Mouse (Mus musculus): ENCODE measurements around the gene Cyp2a12.
"Not testable (repeated sequence)": the region's sequence is repeated elsewhere in the genome, so short reads cannot be mapped to it uniquely, and the experiment has no call there.

Gene Cyp2a12

DNA sequence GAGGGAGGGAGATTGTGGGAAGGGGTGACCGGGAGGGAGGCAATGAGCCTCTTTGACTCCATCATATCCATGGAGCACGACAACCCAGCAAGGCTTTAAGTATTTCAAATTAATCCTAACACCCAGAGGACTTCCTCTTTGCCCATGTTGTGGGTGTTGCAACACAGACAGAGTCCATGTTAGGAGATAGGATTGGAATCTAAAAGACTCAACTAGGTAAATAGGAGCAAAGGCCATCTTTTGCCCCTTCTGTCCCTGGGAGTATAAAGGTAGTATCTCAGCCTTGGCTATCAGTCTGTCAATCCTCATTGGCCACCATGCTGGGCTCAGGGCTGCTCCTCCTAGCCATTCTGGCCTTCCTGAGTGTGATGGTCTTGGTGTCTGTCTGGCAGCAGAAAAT, at the start of gene Cyp2a12:
Cyp2a12 (plus strand) TSS at position 293 of the 400 bp plus-strand sequence.
- no peak for DNase-seq

DNA sequence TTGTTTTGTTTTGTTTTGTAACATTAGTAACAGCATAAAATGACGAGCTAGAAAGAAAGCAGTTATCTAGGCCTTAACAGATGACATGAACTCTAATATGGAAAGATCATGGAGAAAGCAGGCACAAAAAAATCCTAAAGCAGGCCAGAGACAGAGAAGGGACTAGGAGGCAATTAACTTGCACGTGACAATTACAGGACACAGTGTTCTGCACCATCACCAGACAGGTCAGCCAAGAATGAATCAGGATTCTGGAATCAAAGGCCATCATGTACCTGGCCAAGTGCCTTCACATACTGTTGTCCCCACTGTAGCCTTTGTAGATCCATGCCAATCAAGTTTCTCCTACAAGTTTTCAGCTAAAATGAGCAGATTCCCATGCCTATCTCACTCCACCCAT, 47.4 kb upstream of the Cyp2a12 start:
- not testable (repeated sequence) for DNase-seq

DNA sequence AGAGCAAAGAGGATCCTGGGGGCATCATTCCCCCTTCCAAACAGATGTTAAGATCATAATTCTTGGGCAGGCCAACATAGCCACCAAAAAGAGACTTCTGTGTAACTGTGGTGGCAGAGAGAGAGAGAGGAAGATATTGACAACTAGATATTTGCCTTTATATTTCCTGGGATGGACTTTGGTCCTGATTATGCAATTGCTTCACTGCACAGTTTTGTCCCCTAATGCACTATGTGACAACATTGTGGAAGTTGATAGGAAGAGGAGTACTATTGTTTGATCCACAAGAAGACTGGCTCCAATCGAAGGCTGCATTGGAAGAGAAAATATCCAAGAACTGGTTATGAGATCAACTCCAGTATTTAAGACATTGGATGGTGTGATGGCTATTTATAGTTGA, 46.9 kb upstream of the Cyp2a12 start:
- DNase-seq: not testable (repeated sequence)

DNA sequence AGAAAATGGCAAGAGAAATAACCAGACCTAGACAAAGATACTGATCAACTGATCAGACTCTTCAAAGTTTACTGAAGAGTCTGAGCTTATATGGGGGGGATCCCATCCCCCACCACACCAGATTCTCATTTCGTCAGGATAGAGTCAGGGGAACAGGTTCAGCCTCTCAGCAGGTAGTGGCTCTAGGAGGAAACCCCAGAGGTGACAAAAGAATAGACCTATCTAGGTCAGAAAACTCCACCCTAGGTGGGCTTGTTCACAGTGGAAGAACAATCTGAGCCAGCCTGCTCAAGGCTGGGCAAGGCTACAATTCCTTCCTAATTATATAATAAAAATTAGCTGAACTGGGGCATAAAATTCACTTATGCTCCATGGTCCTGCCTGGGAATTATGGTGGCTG, 46.3 kb upstream of the Cyp2a12 start:
- no peak for DNase-seq

DNA sequence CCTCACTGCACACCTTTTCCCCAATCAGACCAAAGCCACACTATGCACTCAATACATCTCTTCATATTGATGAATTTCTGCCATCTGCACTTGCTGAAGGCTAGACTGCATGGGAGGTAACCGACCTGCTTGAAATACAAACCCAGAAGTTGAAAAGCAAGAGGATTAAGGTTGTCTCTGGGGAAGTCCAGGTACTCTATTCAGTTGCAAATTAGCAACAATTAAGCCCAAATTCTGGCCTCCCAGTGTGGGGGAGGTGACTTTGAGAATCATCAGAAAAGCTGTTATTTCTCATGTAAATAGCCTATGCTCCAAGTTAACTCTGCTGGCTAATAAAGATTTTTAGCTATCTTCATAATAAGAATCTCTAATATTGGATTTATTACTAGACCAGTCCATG, 45.7 kb upstream of the Cyp2a12 start:
- not testable (repeated sequence) for DNase-seq

DNA sequence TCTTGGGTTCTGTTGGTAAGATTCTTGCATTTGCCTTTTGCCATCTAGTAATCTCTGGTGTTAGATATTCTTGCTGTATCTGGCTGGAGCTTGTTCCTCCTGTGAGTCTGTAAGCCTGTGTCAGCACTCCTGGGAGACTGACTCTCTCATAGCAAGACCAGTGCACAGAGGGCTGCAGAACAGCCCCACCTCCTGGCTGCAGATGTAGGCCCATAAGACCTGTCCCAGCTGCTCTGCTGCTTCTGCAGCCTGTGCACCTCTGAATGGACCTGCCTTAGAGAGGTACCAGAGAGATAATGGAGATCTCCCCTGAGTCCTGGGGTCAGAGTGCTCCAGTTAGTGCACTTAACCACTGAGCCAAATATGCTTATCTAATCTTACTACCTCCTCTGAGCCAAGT, 2.3 kb upstream of the Cyp2a12 start:
- DNase-seq: not testable (repeated sequence)

DNA sequence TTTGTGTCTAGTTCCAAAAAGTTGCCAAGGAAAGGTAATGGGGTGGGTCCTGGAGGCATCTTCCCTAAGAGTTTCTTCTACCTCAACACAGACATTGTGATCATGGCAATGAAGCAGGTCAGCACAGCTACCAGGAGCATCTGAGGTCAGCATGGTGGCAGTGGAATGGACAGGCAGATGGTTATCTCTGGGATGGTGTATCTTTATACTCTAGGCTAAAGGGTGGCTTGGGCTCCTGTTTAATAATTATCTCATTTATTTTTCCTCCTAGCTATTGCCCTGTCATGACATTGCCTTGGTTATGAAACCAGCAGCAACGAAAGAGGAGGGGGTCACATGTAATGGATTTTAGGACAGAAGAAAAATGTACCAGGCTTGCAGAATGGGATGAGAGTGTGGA, 20.0 kb downstream of the Cyp2a12 start:
- DNase-seq: not testable (repeated sequence)

DNA sequence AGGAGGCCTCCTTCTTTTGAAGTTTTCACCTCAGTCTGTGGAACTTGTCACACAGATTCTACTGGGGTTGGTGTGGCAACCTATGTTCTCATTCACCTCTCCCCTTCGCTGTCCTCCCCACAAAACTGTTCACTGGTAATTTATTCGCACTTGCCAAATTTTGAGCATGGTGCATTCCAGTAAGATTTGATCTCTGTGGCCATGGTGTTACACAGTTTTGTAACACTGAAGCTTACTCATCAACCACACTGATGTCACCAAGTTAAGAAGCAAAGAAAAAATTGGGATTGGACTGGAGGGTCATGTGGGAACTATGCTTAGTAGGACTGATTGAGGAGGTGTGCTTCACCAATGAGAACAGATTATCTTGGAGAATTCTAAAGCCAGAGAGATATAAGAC, 30.5 kb downstream of the Cyp2a12 start:
- not testable (repeated sequence) for DNase-seq

DNA sequence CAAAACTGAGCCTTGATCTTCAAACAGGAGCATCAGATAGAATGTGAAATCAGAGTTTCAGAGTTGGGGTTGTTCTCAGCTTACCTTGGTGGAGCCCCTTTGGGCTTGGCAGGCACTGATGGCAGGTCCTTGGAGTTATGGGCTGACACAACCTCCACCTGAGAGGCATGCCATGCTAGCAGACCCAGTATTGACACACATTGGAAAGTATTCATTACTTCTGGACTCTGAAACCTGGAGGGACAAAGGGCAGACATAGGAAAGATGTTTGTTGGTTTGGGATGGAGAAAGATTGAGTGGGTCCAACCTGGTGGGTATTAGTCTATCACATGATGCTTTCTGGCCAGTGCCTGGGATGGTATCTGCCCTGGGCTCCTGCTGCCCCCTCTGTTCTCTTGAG, 31.0 kb downstream of the Cyp2a12 start:
- not testable (repeated sequence) for DNase-seq

DNA sequence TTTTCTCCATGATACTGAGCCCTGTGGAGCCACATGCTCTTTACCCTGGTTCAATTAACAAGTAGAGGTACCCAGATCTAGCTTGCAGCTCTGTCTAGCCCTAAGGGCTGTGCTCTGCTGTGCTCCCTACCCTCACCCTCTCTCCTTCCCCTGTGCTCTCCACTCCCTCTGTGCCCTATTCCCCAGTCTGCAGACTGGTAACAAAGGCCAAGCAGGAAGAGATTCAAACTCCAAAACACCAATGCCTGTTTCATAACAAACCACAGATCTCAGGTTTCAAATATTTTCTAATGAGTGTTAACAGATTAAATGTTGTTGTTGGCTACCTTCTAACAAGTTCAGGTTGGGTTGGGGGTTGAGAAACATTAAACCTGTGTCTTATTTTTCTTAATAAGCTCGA, 49.8 kb downstream of the Cyp2a12 start:
- no peak for DNase-seq

DNA sequence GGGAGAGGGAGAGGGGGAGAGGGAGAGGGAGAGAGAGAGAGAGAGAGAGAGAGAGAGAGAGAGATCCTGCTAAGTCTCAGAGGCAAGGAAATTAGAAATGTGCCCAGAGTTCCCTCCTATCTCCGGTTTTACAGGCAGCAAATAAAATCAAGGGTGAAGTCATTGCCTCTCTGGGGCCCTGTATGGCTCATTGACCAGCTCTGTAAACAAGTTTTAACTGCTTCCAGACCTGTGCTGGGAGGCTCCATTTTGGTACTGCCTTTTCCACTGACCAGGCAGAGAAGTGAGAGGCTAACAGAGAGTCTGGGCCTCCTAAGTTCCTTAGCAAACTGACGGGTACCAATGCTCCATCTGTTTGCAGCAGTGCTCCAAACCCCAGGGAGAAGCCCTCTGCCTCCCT, 52.7 kb downstream of the Cyp2a12 start:
- no peak for DNase-seq
